ENCODE assay signal across 18 mouse cellular contexts in genomic region chr4:58161901-58162300, GRCm38 (mm10). TPM values are rescaled to one million over a fixed set of nuclear protein-coding genes. Genes with fewer than 3 reads are reported as not detected.
DNase-seq lines count a peak whose midpoint lies in the region; ATAC-seq and TF ChIP-seq lines count a peak whose summit lies in the region.
"Had no signal": no experiment of that assay in that cellular context is flagged by ENCODE, and none has a peak within 500 bp of the region (broad histone marks: within the 10 kb centered on the region; RNA-seq: fewer than 3 reads in every experiment).

No protein-coding gene starts in this region.

- no peaks in the 10 kb centered on the region for H3K9me3 ChIP-seq in hindbrain, postnatal 0 days (ENCODE audit: low read length)
- no peaks in the 10 kb centered on the region for H3K9me3 ChIP-seq in hindbrain, embryonic 10.5 days
- H3K9me3 ChIP-seq in midbrain, postnatal 0 days (ENCODE audit: low read length) = no peaks in the 10 kb centered on the region
- H3K9me3 ChIP-seq in midbrain, embryonic 15.5 days = no peaks in the 10 kb centered on the region
- H3K9me3 ChIP-seq: embryonic facial prominence, embryonic 13.5 days; heart, embryonic 13.5 days; limb, embryonic 13.5 days; stomach, embryonic 15.5 days had no signal

- no peaks in the 10 kb centered on the region for H3K27me3 ChIP-seq in hindbrain, postnatal 0 days (ENCODE audit: insufficient read depth, low read length)
- no peaks in the 10 kb centered on the region for H3K27me3 ChIP-seq in hindbrain, embryonic 10.5 days (ENCODE audit: insufficient read depth, poor library complexity, severe bottlenecking)
- no peaks in the 10 kb centered on the region for H3K27me3 ChIP-seq in midbrain, postnatal 0 days (ENCODE audit: insufficient read depth, low read length)
- no peaks in the 10 kb centered on the region for H3K27me3 ChIP-seq in midbrain, embryonic 15.5 days (replicated peaks)
- no peaks in the 10 kb centered on the region for H3K27me3 ChIP-seq in cerebellum, adult 2 months (ENCODE audit: control insufficient read depth, insufficient read depth, low read length)
- H3K27me3 ChIP-seq: CH12.LX; embryonic facial prominence, embryonic 13.5 days; heart, embryonic 13.5 days; limb, embryonic 13.5 days; stomach, embryonic 15.5 days had no signal

- no peak for ATAC-seq in hindbrain, postnatal 0 days
- ATAC-seq in midbrain, postnatal 0 days (ENCODE audit: low FRiP score) = no peak
- ATAC-seq in midbrain, embryonic 15.5 days (replicated peaks) = no peak
- ATAC-seq: forebrain, postnatal 0 days; inflammation-experienced regulatory T-cells, adult 6 months; midbrain, embryonic 16.5 days had no signal

- no peak overlapping the region for H3K9ac ChIP-seq in hindbrain, postnatal 0 days (replicated peaks; ENCODE audit: low read length)
- no peak overlapping the region for H3K9ac ChIP-seq in midbrain, postnatal 0 days (replicated peaks; ENCODE audit: low read length, poor library complexity, severe bottlenecking)
- H3K9ac ChIP-seq in midbrain, embryonic 15.5 days = no peak overlapping the region
- H3K9ac ChIP-seq: embryonic facial prominence, embryonic 13.5 days; forebrain, postnatal 0 days; heart, embryonic 13.5 days; limb, embryonic 13.5 days; liver, embryonic 14.5 days; stomach, embryonic 15.5 days had no signal

- peak; percentile 27 for DNase-seq in hindbrain, postnatal 0 days (ENCODE audit: low spot score)
- no peak for DNase-seq in hindbrain, embryonic 10.5 days (ENCODE audit: low spot score)
- peak; percentile 28 for DNase-seq in midbrain, postnatal 0 days (ENCODE audit: low spot score)
- peak; percentile 88 to 97 for DNase-seq in cerebellum, adult 2 months
- DNase-seq in kidney, postnatal 36 days = peak; percentile 25 to 50
- no peak for DNase-seq in thymus, adult 18-20 months
- no peak for DNase-seq in c-Kit-positive CD71-positive TER-119-positive erythroid progenitor cells, embryonic 14.5 days (ENCODE audit: low spot score)
- DNase-seq: forebrain, postnatal 0 days; spleen, adult 18-20 months had no signal

- H3K4me3 ChIP-seq in hindbrain, postnatal 0 days (ENCODE audit: low read length) = no peak overlapping the region
- H3K4me3 ChIP-seq in hindbrain, embryonic 10.5 days = no peak overlapping the region
- no peak overlapping the region for H3K4me3 ChIP-seq in midbrain, postnatal 0 days (ENCODE audit: low read depth, low read length)
- H3K4me3 ChIP-seq in midbrain, embryonic 15.5 days = no peak overlapping the region
- no peak overlapping the region for H3K4me3 ChIP-seq in cerebellum, adult 2 months (replicated peaks; ENCODE audit: insufficient read depth, low read depth, low read length)
- H3K4me3 ChIP-seq: embryonic facial prominence, embryonic 13.5 days; heart, embryonic 13.5 days; limb, embryonic 13.5 days; stomach, embryonic 15.5 days had no signal

- H3K4me2 ChIP-seq in hindbrain, postnatal 0 days (ENCODE audit: low read depth, low read length) = no peak overlapping the region
- no peak overlapping the region for H3K4me2 ChIP-seq in midbrain, postnatal 0 days (ENCODE audit: low read depth, low read length, poor library complexity, severe bottlenecking)
- H3K4me2 ChIP-seq in midbrain, embryonic 15.5 days = no peak overlapping the region
- H3K4me2 ChIP-seq: embryonic facial prominence, embryonic 13.5 days; heart, embryonic 13.5 days; limb, embryonic 13.5 days; stomach, embryonic 15.5 days had no signal

- no peak overlapping the region for H3K27ac ChIP-seq in hindbrain, postnatal 0 days
- H3K27ac ChIP-seq in hindbrain, embryonic 10.5 days = no peak overlapping the region
- H3K27ac ChIP-seq in midbrain, postnatal 0 days (ENCODE audit: low read depth, low read length) = no peak overlapping the region
- H3K27ac ChIP-seq in midbrain, embryonic 15.5 days = no peak overlapping the region
- H3K27ac ChIP-seq in cerebellum, adult 2 months (ENCODE audit: insufficient read depth, low read length) = no peak overlapping the region
- H3K27ac ChIP-seq: embryonic facial prominence, embryonic 13.5 days; heart, embryonic 13.5 days; limb, embryonic 13.5 days; liver, embryonic 14.5 days; stomach, embryonic 15.5 days had no signal

- 60% methylated on average over 2 of the region's 2 CpGs for whole genome bisulfite sequencing in hindbrain, postnatal 0 days
- 93% methylated on average over 2 of the region's 2 CpGs for WGBS in hindbrain, embryonic 10.5 days
- 95% methylated on average over 2 of the region's 2 CpGs for WGBS in midbrain, postnatal 0 days
- WGBS in midbrain, embryonic 15.5 days = 83% methylated on average over 2 of the region's 2 CpGs
- WGBS in cerebellum, adult 2 months = 10% methylated on average over 2 of the region's 2 CpGs

- no peaks in the 10 kb centered on the region for H3K36me3 ChIP-seq in hindbrain, postnatal 0 days (ENCODE audit: insufficient read depth, low read length)
- H3K36me3 ChIP-seq in hindbrain, embryonic 10.5 days = no peaks in the 10 kb centered on the region
- H3K36me3 ChIP-seq in midbrain, postnatal 0 days (ENCODE audit: insufficient read depth, low read length) = no peaks in the 10 kb centered on the region
- no peaks in the 10 kb centered on the region for H3K36me3 ChIP-seq in midbrain, embryonic 15.5 days (replicated peaks)
- H3K36me3 ChIP-seq: embryonic facial prominence, embryonic 13.5 days; heart, embryonic 13.5 days; limb, embryonic 13.5 days; stomach, embryonic 15.5 days had no signal

- no peak for TF ChIP-seq CTCF in hindbrain, postnatal 0 days (IDR thresholded peaks at IDR 0.05; ENCODE audit: low read depth)
- no peak for TF ChIP-seq CTCF in midbrain, postnatal 0 days (IDR thresholded peaks at IDR 0.05)
- TF ChIP-seq CTCF in cerebellum, adult 2 months (IDR thresholded peaks at IDR 0.05; ENCODE audit: borderline replicate concordance, insufficient read depth, low read depth, low read length) = no peak

- no peak for TF ChIP-seq POLR2A in cerebellum, adult 2 months (IDR thresholded peaks at IDR 0.05; ENCODE audit: borderline replicate concordance, insufficient read depth, low read length)

- H3K4me1 ChIP-seq in hindbrain, postnatal 0 days (ENCODE audit: insufficient read depth, low read length) = no peaks in the 10 kb centered on the region
- H3K4me1 ChIP-seq in hindbrain, embryonic 10.5 days (replicated peaks) = peaks cover 17% of the 10 kb centered on the region
- H3K4me1 ChIP-seq in midbrain, postnatal 0 days (ENCODE audit: insufficient read depth, low read length) = no peaks in the 10 kb centered on the region
- H3K4me1 ChIP-seq in midbrain, embryonic 15.5 days = no peaks in the 10 kb centered on the region
- peaks cover 16% of the 10 kb centered on the region; the same call in 1 of the 2 replicates for H3K4me1 ChIP-seq in cerebellum, adult 2 months (ENCODE audit: control insufficient read depth, insufficient read depth, low read length)
- H3K4me1 ChIP-seq: embryonic facial prominence, embryonic 13.5 days; stomach, embryonic 15.5 days had no signal

RNA-seq across cellular contexts. Expression of gene Svep1, which starts 44.8 kb away (rescaled TPM):
- total RNA-seq in hindbrain, postnatal 0 days (2014; rRNA removed) = 8.4 and 10.4 TPM in 2 replicates
- polyA plus RNA-seq in hindbrain, postnatal 0 days (2015; fragmentation: Nextera tagmentation; extraction: Ambion mirVana) = 2.1 and 2.2 TPM in 2 replicates
- 2.7 and 3.4 TPM in 2 replicates for polyA plus RNA-seq in hindbrain, embryonic 10.5 days (2016; fragmentation: Nextera tagmentation; extraction: Ambion mirVana)
- 5.7 and 5.9 TPM in 2 replicates for total RNA-seq in midbrain, postnatal 0 days (2014; rRNA removed)
- 0.75 and 0.85 TPM in 2 replicates for polyA plus RNA-seq in midbrain, postnatal 0 days (2015; fragmentation: Nextera tagmentation; extraction: Ambion mirVana)
- polyA plus RNA-seq in midbrain, embryonic 15.5 days (2015; fragmentation: Nextera tagmentation; extraction: Ambion mirVana) = 0.76 and 0.83 TPM in 2 replicates
- polyA plus RNA-seq in cerebellum, adult 2 months (2012; rRNA removed) = 10.1 and 11.6 TPM in 2 replicates
- total RNA-seq: CH12.LX had no signal

Comparison
In these comparisons a context has a peak if more than half of its experiments do, and no peak if none do; other contexts are left out.
1. DNase-seq: peak in hindbrain, postnatal 0 days (single experiment), midbrain, postnatal 0 days (single experiment), cerebellum, adult 2 months (2 of 2) and kidney, postnatal 36 days (2 of 2); none in hindbrain, embryonic 10.5 days (single experiment), thymus, adult 18-20 months (0 of 2) and c-Kit-positive CD71-positive TER-119-positive erythroid progenitor cells, embryonic 14.5 days (single experiment).